Mouse (Mus musculus) lung, embryonic 16.5 days (tissue): ENCODE measurements at regions not wholly inside any gene's neighbourhood (a gene's known extent, or its start where the extent isn't known, plus 50 kb on each side); places are given as distances from the start of the nearest gene placed in this dataset.

Experiments
- ATAC-seq: fragments of 200-750 bp; cut with Nextera tagmentation; 2 replicates; pipeline ENCODE4 v1.8.0; 2017; ENCODE audit warnings: low read depth, mild to moderate bottlenecking, moderate library complexity
- H3K27ac ChIP-seq: fragments of 300-500 bp; sonication (generic); 2 replicates; pipeline ENCODE4 v1.5.1; 2014; ENCODE audit warnings: mild to moderate bottlenecking, control low read depth, low read length
- H3K27me3 ChIP-seq: fragments of 300-500 bp; sonication (generic); 2 replicates; pipeline ENCODE4 v1.6.1; 2014; ENCODE audit warnings: low read depth, low read length, mixed read lengths; ENCODE audit not compliant: control insufficient read depth, insufficient read depth
- H3K36me3 ChIP-seq: fragments of 300-500 bp; sonication (generic); 2 replicates; pipeline ENCODE4 v1.6.1; 2014; ENCODE audit warnings: low read length; ENCODE audit not compliant: control insufficient read depth, insufficient read depth
- H3K4me1 ChIP-seq: fragments of 300-500 bp; sonication (generic); replicated peaks from 2 replicates; pipeline ENCODE4 v1.6.1; 2014; ENCODE audit warnings: low read length, mixed read lengths; ENCODE audit not compliant: control insufficient read depth, insufficient read depth
- H3K4me2 ChIP-seq: fragments of 300-500 bp; sonication (generic); 2 replicates; pipeline ENCODE4 v1.6.1; 2014; ENCODE audit warnings: low read depth, low read length, control low read depth
- H3K4me3 ChIP-seq: fragments of 300-500 bp; sonication (generic); 2 replicates; pipeline ENCODE4 v1.5.1; 2014; ENCODE audit warnings: mild to moderate bottlenecking, low read length, control low read depth
- H3K9ac ChIP-seq: fragments of 300-500 bp; sonication (generic); 2 replicates; pipeline ENCODE4 v1.6.1; 2014; ENCODE audit warnings: low read length, control low read depth
- H3K9me3 ChIP-seq: fragments of 300-500 bp; sonication (generic); 2 replicates; pipeline ENCODE4 v1.6.1; 2016; ENCODE audit warnings: low read length; ENCODE audit not compliant: control insufficient read depth
- WGBS: fragments of 180-500 bp; shearing (Covaris S2); extraction: QIAGEN DNeasy Blood & Tissue Kit; methylation state at CpG from one replicate; pipeline ENCODE4 v1.1.7; 2014; 5-methylcytosine and 5-hydroxymethylcytosine counted together

DNA sequence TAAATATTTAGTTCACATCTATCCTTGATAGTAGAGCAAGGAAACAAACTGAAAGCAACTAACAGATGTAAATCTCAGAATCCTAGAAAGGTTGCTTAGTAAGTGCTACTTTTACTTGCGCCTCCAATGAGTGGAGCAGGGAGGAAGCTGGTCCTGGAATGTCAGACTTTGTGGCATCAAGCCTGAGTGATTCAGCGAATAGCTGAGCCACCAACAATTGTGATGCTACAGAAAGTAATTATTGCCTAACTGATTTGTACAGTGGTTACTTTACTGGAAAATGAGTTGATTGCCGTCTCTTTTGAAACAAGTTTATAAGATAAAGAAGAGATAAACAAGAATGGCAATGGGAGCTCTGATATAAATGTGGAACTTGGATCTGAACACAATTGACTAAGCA is 173.9 kb upstream of the Clnk start:
- no peaks in the 10 kb centered on the region for H3K36me3 ChIP-seq
- no peak overlapping the region for H3K9ac ChIP-seq
- 77% methylated on average over 3 of the region's 3 CpGs for WGBS
- no peaks in the 10 kb centered on the region for H3K4me1 ChIP-seq
- H3K27me3 ChIP-seq: no peaks in the 10 kb centered on the region
- H3K4me2 ChIP-seq: no peak overlapping the region
- H3K4me3 ChIP-seq: no peak overlapping the region
- no peaks in the 10 kb centered on the region; the same call in 1 of the 2 replicates for H3K9me3 ChIP-seq
- no peak for ATAC-seq
- no peak overlapping the region for H3K27ac ChIP-seq

DNA sequence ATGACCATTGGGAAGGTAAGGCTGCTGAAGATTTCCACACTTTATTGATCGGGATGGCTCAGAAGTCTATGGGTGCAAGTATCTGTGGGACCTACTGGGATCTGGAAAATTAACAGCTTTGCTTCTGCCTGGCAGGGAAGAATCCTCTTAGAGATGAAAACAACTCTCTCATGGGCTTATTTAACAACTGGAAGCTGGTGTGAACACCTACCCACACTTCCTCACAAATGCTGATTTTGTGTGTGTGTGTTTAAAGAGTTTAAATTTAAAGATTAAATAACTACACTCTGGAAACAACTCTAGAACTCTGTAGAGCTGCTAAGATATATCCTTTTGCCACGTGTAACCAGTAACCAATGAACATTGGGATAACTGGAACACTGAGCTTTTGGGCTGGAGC is 172.5 kb upstream of the Clnk start:
- H3K36me3 ChIP-seq: no peaks in the 10 kb centered on the region
- no peak overlapping the region for H3K4me3 ChIP-seq
- no peaks in the 10 kb centered on the region for H3K4me1 ChIP-seq
- H3K27me3 ChIP-seq: no peaks in the 10 kb centered on the region
- no peaks in the 10 kb centered on the region; the same call in 1 of the 2 replicates for H3K9me3 ChIP-seq
- no peak overlapping the region for H3K4me2 ChIP-seq
- H3K9ac ChIP-seq: no peak overlapping the region
- WGBS: 63% methylated on average over 2 of the region's 2 CpGs
- no peak for ATAC-seq
- H3K27ac ChIP-seq: no peak overlapping the region

DNA sequence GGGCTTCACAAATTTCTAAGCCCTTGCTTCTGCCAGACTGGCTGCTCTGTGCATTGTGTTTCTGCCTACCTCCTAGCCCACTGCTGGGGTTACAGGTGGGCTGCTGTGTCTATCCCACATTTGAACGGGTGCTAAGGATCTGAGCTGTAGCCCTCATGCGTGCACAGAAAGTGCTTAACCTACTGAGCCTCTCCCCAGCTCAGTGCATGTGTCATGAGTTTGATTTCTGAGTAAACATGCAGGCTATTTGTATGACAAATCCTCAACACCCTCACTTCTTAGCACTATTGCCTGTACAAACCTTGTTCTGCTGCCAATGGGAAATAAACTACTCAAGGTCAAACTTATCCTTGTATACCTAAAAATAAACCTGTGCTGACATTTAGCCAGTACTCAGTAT is 163.9 kb upstream of the Clnk start:
- 48% methylated on average over 2 of the region's 2 CpGs for WGBS
- ATAC-seq: no peak
- no peak overlapping the region for H3K4me2 ChIP-seq
- H3K9ac ChIP-seq: no peak overlapping the region
- H3K36me3 ChIP-seq: no peaks in the 10 kb centered on the region
- H3K27ac ChIP-seq: no peak overlapping the region
- H3K4me3 ChIP-seq: no peak overlapping the region
- H3K4me1 ChIP-seq: no peaks in the 10 kb centered on the region
- no peaks in the 10 kb centered on the region for H3K9me3 ChIP-seq
- H3K27me3 ChIP-seq: no peaks in the 10 kb centered on the region

DNA sequence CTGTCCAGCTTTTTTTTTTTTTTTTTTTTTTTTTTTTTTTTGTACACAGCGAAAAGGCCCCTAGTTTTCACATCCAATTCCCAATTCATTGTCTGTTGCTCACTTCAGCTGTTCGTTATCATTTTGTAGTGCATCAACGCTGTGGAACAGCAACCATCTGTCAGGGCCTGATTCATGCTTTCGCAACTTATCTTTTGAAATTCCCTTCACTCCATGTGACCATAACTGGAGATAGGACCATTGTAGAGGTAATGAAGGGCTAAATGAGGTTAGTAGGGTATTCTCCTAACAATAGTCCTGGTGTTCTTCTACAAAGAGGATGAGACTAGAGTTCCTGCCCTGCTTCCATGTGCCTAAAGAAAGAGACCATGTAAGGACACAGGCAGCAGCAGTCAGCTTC is 146.6 kb upstream of the Clnk start:
- no peak overlapping the region for H3K4me2 ChIP-seq
- no peak overlapping the region for H3K4me3 ChIP-seq
- no peaks in the 10 kb centered on the region for H3K4me1 ChIP-seq
- H3K9ac ChIP-seq: no peak overlapping the region
- H3K27ac ChIP-seq: no peak overlapping the region
- no peaks in the 10 kb centered on the region for H3K27me3 ChIP-seq
- 91% methylated on average over 4 of the region's 4 CpGs for WGBS
- H3K9me3 ChIP-seq: no peaks in the 10 kb centered on the region
- no peaks in the 10 kb centered on the region for H3K36me3 ChIP-seq
- ATAC-seq: no peak

DNA sequence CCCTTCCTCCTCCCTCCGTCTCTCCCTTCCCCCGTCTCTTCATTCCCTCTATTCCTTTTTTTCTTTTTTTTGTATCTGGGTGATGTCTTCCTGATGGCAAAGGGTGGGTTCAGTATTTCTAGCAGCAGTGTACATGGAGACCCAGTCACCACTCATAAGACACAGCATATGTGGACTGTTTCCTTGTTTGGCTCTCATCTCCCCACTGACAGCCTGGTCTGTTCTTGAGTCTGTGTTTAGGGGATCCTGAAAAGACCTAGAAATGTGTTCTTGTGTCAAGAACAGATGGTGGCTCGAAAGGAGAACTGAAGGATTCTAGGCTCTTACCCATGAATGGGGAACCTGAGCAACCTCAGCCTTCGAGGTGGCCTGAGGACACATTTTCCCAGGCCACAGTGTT is 124.0 kb upstream of the Clnk start:
- ATAC-seq: no peak
- Histone ChIP-seq H3K4me3 (no peak overlapping the region), H3K27ac (no peak overlapping the region), H3K27me3 (no peaks in the 10 kb centered on the region), H3K36me3 (no peaks in the 10 kb centered on the region), H3K9me3 (no peaks in the 10 kb centered on the region), H3K4me2 (no peak overlapping the region), H3K9ac (no peak overlapping the region), H3K4me1 (no peaks in the 10 kb centered on the region)
- WGBS: 76% methylated on average over 4 of the region's 4 CpGs

DNA sequence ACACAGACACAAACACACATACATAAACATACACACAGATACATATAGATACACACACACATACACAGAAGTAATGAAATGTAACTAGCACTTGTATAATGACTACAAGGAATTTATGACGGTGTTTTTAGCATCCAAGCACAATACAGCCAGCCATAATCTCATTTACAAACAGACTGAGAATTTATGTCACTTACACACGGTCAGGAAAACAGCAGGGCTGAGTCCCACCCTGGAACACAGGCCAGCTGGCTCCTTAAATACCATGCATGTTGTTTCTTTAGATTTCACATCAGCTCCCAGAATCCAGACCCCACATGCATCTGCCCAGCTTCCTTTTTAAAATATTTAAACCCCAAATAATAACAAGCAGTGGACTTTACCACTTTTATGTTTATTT is 123.1 kb upstream of the Clnk start:
- no peaks in the 10 kb centered on the region for H3K4me1 ChIP-seq
- no peaks in the 10 kb centered on the region for H3K27me3 ChIP-seq
- H3K36me3 ChIP-seq: no peaks in the 10 kb centered on the region
- H3K9ac ChIP-seq: no peak overlapping the region
- no peak overlapping the region for H3K27ac ChIP-seq
- H3K4me2 ChIP-seq: no peak overlapping the region
- H3K9me3 ChIP-seq: no peaks in the 10 kb centered on the region
- no peak for ATAC-seq
- H3K4me3 ChIP-seq: no peak overlapping the region
- 45% methylated on average over 2 of the region's 2 CpGs for WGBS

DNA sequence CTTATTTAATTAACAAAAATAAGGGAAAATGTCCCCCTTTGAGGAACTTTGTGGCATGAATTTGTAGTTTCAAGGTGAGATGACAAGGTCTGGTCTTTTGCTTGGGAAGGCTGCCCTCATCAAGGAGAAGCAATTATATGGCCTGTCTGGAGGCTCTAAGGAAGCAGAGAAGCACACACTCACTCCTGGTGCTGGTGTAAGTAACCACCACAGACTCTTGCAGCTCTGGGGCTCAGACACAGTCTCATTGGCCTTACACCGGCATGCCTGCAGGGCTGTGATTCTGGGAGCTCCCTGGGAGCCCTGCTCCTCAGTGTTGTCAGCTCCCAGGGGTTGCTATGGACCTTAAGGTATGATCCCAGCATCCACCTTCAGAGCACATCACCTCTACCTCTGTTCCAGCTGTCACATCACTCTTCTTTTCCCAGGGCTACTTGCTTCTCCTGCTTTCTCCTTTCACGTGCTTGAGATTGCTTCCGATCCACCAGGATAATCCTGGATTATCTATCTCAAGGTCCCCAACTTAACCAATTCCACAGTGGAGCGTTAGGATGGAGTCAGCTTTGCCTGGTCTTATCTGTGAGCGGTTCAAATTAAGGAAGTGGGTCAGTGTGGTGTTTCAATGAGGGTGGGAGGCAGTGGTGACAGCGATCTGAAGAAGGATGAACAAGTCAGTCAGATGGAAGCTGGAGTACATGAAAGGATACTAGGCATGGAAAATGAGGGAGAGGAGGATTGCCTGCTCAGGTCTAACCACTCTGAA is 96.0 kb upstream of the Clnk start:
- H3K4me2 ChIP-seq: no peak overlapping the region
- no peak overlapping the region for H3K27ac ChIP-seq
- no peaks in the 10 kb centered on the region for H3K27me3 ChIP-seq
- WGBS: 65% methylated on average over 6 of the region's 6 CpGs
- H3K4me1 ChIP-seq: no peaks in the 10 kb centered on the region
- no peaks in the 10 kb centered on the region for H3K9me3 ChIP-seq
- H3K36me3 ChIP-seq: no peaks in the 10 kb centered on the region
- H3K4me3 ChIP-seq: no peak overlapping the region
- no peak for ATAC-seq
- H3K9ac ChIP-seq: no peak overlapping the region

DNA sequence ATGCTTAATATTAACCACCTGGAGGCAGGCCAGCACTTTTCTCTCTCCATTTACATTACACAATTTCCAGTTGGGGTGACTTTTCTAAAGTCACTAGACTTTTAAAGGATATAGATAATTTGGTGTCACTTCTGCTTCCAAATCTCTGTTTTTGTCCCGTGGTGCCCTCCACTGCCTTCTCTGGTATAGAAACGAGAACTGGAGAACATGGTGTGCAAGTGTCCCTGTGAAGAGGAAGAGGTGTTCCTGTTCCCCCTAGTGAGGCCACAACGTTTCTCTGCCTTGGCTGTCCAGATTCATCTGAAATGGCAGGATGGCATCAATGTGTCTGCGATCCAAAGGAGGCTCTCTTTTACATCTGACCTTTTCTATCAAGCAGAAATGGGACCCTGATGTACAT is 93.9 kb upstream of the Clnk start:
- Histone ChIP-seq H3K36me3 (no peaks in the 10 kb centered on the region), H3K4me2 (no peak overlapping the region), H3K9ac (no peak overlapping the region), H3K4me1 (no peaks in the 10 kb centered on the region), H3K27me3 (no peaks in the 10 kb centered on the region), H3K9me3 (no peaks in the 10 kb centered on the region), H3K4me3 (no peak overlapping the region), H3K27ac (no peak overlapping the region)
- no peak for ATAC-seq
- WGBS: 77% methylated on average over 4 of the region's 4 CpGs

DNA sequence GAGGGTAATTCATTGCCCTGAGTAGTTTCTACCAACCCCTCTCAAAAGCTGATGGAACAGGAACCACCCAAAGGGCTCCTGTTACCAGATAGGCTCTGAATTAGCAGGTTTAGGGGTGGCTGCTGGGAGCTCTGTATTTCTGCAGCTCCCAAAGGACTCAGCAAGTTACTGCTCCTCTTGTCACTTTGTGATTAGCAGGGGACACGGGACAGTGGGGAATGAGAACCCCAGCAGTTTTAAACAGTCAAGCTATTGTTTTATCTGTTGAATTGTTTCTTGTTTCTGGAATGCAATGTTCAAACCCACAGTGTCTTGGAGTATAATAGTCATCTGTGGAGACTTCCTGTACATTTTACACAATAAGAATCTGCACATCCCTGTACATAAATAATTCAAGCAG is 90.4 kb upstream of the Clnk start:
- ATAC-seq: no peak

DNA sequence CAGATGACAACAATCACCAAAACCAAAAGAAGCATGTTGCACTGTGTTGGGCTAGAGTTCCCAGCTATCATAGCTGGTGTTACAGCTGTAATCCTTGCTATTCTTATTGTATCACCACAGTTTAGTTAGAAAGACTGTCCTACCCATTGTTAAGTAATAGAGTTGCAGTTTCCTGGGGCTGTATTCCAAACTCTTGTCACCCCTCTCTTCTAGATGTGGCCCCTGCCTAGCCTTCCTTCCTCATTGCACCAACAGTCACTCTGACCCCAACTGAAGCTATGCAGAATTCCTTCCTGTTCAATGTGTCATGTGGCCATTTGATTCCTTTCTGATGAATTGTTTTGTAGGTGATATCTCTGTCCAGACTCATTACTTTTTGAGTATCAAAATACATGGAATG is 87.8 kb upstream of the Clnk start:
- H3K4me3 ChIP-seq: no peak overlapping the region
- H3K27me3 ChIP-seq: no peaks in the 10 kb centered on the region
- H3K4me2 ChIP-seq: no peak overlapping the region
- H3K36me3 ChIP-seq: no peaks in the 10 kb centered on the region
- no peak overlapping the region for H3K9ac ChIP-seq
- H3K9me3 ChIP-seq: no peaks in the 10 kb centered on the region
- no peak overlapping the region for H3K27ac ChIP-seq
- no peak for ATAC-seq
- H3K4me1 ChIP-seq: no peaks in the 10 kb centered on the region

More for the DNA sequence above, 90.4 kb upstream of the Clnk start:
- Histone ChIP-seq H3K9ac (no peak overlapping the region), H3K27ac (no peak overlapping the region), H3K4me2 (no peak overlapping the region), H3K27me3 (no peaks in the 10 kb centered on the region), H3K36me3 (no peaks in the 10 kb centered on the region), H3K4me1 (no peaks in the 10 kb centered on the region), H3K4me3 (no peak overlapping the region), H3K9me3 (no peaks in the 10 kb centered on the region)
- 28% methylated on average over 1 of the region's 1 CpGs for WGBS
